In the genomic region with DNA sequence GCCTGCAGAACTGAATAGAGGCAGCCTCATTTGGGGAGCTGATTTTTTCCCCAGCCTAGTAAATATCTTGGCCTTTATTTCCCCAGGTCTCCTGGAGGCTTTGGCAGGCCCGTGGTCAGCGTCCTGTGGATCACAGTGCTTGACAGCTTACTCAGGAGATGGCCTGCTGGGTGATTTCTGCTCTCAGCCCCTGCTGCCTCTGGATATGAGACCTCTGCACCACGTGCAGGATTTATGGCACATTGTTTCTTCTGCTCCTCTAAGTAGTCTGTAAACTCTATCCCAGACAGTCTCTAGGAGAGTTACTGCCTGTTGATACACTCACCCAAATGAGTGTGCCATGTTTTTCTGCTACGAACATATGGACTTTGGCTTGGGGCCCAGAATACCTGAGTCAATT, we compare ENCODE assay signal across 13 mouse cellular contexts.
DNase-seq lines count a peak whose midpoint lies in the region; ATAC-seq and TF ChIP-seq lines count a peak whose summit lies in the region.
"Had no signal": no experiment of that assay in that cellular context is flagged by ENCODE, and none has a peak within 500 bp of the region (broad histone marks: within the 10 kb centered on the region; RNA-seq: fewer than 3 reads in every experiment).

No protein-coding gene starts in this region.

- no peaks in the 10 kb centered on the region for H3K36me3 ChIP-seq in hindbrain, embryonic 13.5 days
- H3K36me3 ChIP-seq in hindbrain, postnatal 0 days (ENCODE audit: insufficient read depth, low read length): no peaks in the 10 kb centered on the region
- H3K36me3 ChIP-seq in embryonic facial prominence, embryonic 13.5 days: no peaks in the 10 kb centered on the region
- H3K36me3 ChIP-seq: heart, embryonic 13.5 days; liver, embryonic 15.5 days had no signal

- H3K27ac ChIP-seq in hindbrain, embryonic 13.5 days: no peak overlapping the region
- H3K27ac ChIP-seq in hindbrain, postnatal 0 days: no peak overlapping the region
- peak overlapping the region; percentile 62; the same call in 1 of the 2 replicates for H3K27ac ChIP-seq in embryonic facial prominence, embryonic 13.5 days
- H3K27ac ChIP-seq: heart, embryonic 13.5 days; liver, embryonic 15.5 days had no signal

- H3K9me3 ChIP-seq in hindbrain, embryonic 13.5 days: no peaks in the 10 kb centered on the region
- H3K9me3 ChIP-seq in hindbrain, postnatal 0 days (ENCODE audit: low read length): no peaks in the 10 kb centered on the region
- no peaks in the 10 kb centered on the region for H3K9me3 ChIP-seq in embryonic facial prominence, embryonic 13.5 days
- H3K9me3 ChIP-seq: heart, embryonic 13.5 days; liver, embryonic 15.5 days had no signal

- ATAC-seq in hindbrain, embryonic 13.5 days (ENCODE audit: low FRiP score): 0 out of 2 replicates have a peak, but pooled peaks have one; percentile 24
- no peak for ATAC-seq in hindbrain, postnatal 0 days
- no peak for ATAC-seq in embryonic facial prominence, embryonic 13.5 days (ENCODE audit: insufficient number of reproducible peaks, insufficient read depth, low FRiP score, low TSS enrichment, low read depth)
- ATAC-seq: forebrain, embryonic 16.5 days had no signal

- H3K9ac ChIP-seq in hindbrain, embryonic 13.5 days: no peak overlapping the region
- no peak overlapping the region for H3K9ac ChIP-seq in hindbrain, postnatal 0 days (replicated peaks; ENCODE audit: low read length)
- H3K9ac ChIP-seq in embryonic facial prominence, embryonic 13.5 days: no peak overlapping the region
- H3K9ac ChIP-seq: heart, embryonic 13.5 days; liver, embryonic 15.5 days had no signal

- no peak overlapping the region for H3K4me3 ChIP-seq in hindbrain, embryonic 13.5 days
- no peak overlapping the region for H3K4me3 ChIP-seq in hindbrain, postnatal 0 days (ENCODE audit: low read length)
- no peak overlapping the region for H3K4me3 ChIP-seq in embryonic facial prominence, embryonic 13.5 days
- H3K4me3 ChIP-seq: heart, embryonic 13.5 days; liver, embryonic 15.5 days had no signal

- H3K4me2 ChIP-seq in hindbrain, embryonic 13.5 days: no peak overlapping the region
- H3K4me2 ChIP-seq in hindbrain, postnatal 0 days (ENCODE audit: low read depth, low read length): no peak overlapping the region
- H3K4me2 ChIP-seq in embryonic facial prominence, embryonic 13.5 days: no peak overlapping the region
- H3K4me2 ChIP-seq: heart, embryonic 13.5 days; liver, embryonic 15.5 days had no signal

- TF ChIP-seq CTCF in hindbrain, postnatal 0 days (IDR thresholded peaks at IDR 0.05; ENCODE audit: low read depth): no peak

- no peaks in the 10 kb centered on the region for H3K27me3 ChIP-seq in hindbrain, embryonic 13.5 days
- no peaks in the 10 kb centered on the region for H3K27me3 ChIP-seq in hindbrain, postnatal 0 days (ENCODE audit: insufficient read depth, low read length)
- no peaks in the 10 kb centered on the region for H3K27me3 ChIP-seq in embryonic facial prominence, embryonic 13.5 days
- H3K27me3 ChIP-seq: heart, embryonic 13.5 days; liver, embryonic 15.5 days had no signal

- H3K4me1 ChIP-seq in hindbrain, embryonic 13.5 days (replicated peaks): peaks cover 8% of the 10 kb centered on the region
- no peaks in the 10 kb centered on the region for H3K4me1 ChIP-seq in hindbrain, postnatal 0 days (ENCODE audit: insufficient read depth, low read length)
- 0 out of 2 replicates have a peak, but pooled peaks cover 4% of the 10 kb centered on the region for H3K4me1 ChIP-seq in embryonic facial prominence, embryonic 13.5 days
- H3K4me1 ChIP-seq: liver, embryonic 15.5 days had no signal

- 28% methylated on average over 4 of the region's 4 CpGs for WGBS in hindbrain, embryonic 13.5 days
- 21% methylated on average over 4 of the region's 4 CpGs for WGBS in hindbrain, postnatal 0 days
- 25% methylated on average over 4 of the region's 4 CpGs for WGBS in embryonic facial prominence, embryonic 13.5 days

- no peak for DNase-seq in hindbrain, postnatal 0 days (ENCODE audit: low spot score)
- DNase-seq in brain, adult 2 months (ENCODE audit: low read depth, low spot score): peak; percentile 43
- DNase-seq in cerebellum, adult 8-10 months: peak; percentile 10
- DNase-seq in thymus, postnatal 14 days: no peak
- DNase-seq in layer of hippocampus, adult 18-20 months (ENCODE audit: low spot score in 2 of 2): no peak
- DNase-seq in layer of hippocampus, adult 11-12 months (ENCODE audit: low spot score): no peak
- DNase-seq: gastrocnemius, postnatal 10 days; kidney, postnatal 25 days had no signal

Comparison
In these comparisons a context has a peak if more than half of its experiments do, and no peak if none do; other contexts are left out.
1. DNase-seq: peak in brain, adult 2 months (single experiment) and cerebellum, adult 8-10 months (single experiment); none in hindbrain, postnatal 0 days (single experiment), thymus, postnatal 14 days (single experiment), layer of hippocampus, adult 18-20 months (0 of 2) and layer of hippocampus, adult 11-12 months (single experiment).